In the genomic region with DNA sequence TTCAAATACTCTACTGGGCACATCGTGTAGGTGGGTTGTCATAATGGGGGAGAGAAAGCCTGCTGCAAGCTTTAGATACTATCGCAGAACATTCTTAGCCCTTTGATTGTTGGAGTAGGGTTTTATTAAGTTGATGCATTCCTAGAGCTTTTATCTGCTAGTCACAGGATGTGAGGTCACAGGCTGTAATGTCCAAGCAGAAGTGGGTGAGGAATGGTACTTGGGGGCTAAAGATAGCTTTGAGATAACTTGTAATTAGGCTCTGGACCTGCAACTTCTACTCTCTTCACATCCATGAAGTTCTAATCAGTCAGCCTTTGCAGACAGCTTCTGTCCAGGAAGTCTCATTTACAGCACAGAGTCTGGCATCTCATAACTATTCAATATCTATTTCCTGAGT, we compare ENCODE assay signal across 28 mouse cellular contexts. TPM values are rescaled to one million over a fixed set of nuclear protein-coding genes. Genes with fewer than 3 reads are reported as not detected.
DNase-seq lines count a peak whose midpoint lies in the region; ATAC-seq and TF ChIP-seq lines count a peak whose summit lies in the region.
"Had no signal": no experiment of that assay in that cellular context is flagged by ENCODE, and none has a peak within 500 bp of the region (broad histone marks: within the 10 kb centered on the region; RNA-seq: fewer than 3 reads in every experiment).

No protein-coding gene starts in this region.

- TF ChIP-seq POLR2A in MEL (IDR thresholded peaks at IDR 0.05; ENCODE audit: control insufficient read depth in 1 of 2, insufficient read depth in 1 of 2, low read depth in 1 of 2, low read length in 2 of 2, poor library complexity in 1 of 2), result no peak

- no peaks in the 10 kb centered on the region for H3K79me2 ChIP-seq in MEL (ENCODE audit: control insufficient read depth, insufficient read depth, low read length, poor library complexity)

- no peak overlapping the region for H3K9ac ChIP-seq in heart, embryonic 12.5 days
- no peak overlapping the region for H3K9ac ChIP-seq in MEL (ENCODE audit: control insufficient read depth, low read depth, low read length, poor library complexity, severe bottlenecking)
- H3K9ac ChIP-seq in heart, embryonic 16.5 days (ENCODE audit: low read length), result no peak overlapping the region
- H3K9ac ChIP-seq: forebrain, embryonic 13.5 days; hindbrain, embryonic 13.5 days; intestine, embryonic 15.5 days; kidney, embryonic 15.5 days had no signal

- ATAC-seq in heart, embryonic 12.5 days (ENCODE audit: insufficient number of reproducible peaks, low FRiP score), result no peak
- ATAC-seq in heart, embryonic 16.5 days (replicated peaks; ENCODE audit: extremely low read depth, insufficient read depth, low FRiP score), result peak; percentile 77
- ATAC-seq: activated CD4-positive, CD25-positive, alpha-beta regulatory T cell, adult 4 months; forebrain, embryonic 13.5 days; forebrain, embryonic 16.5 days; hindbrain, embryonic 16.5 days; intestine, embryonic 15.5 days had no signal

- no peaks in the 10 kb centered on the region for H3K27me3 ChIP-seq in heart, embryonic 12.5 days (replicated peaks)
- no peaks in the 10 kb centered on the region for H3K27me3 ChIP-seq in MEL (ENCODE audit: control insufficient read depth in 1 of 2, insufficient read depth in 2 of 2, low read length in 2 of 2)
- H3K27me3 ChIP-seq in heart, embryonic 16.5 days (ENCODE audit: control insufficient read depth, insufficient read depth, low read length), result no peaks in the 10 kb centered on the region
- H3K27me3 ChIP-seq: CH12.LX; forebrain, embryonic 13.5 days; hindbrain, embryonic 13.5 days; intestine, embryonic 15.5 days; kidney, embryonic 15.5 days had no signal

- no peak for TF ChIP-seq EP300 in MEL (IDR thresholded peaks at IDR 0.05; ENCODE audit: low read depth in 1 of 2, low read length in 2 of 2)

- peaks cover 21% of the 10 kb centered on the region for H3K4me1 ChIP-seq in heart, embryonic 12.5 days (replicated peaks)
- H3K4me1 ChIP-seq in MEL (ENCODE audit: control insufficient read depth in 1 of 2, insufficient read depth in 2 of 2, low read length in 2 of 2), result peaks cover 0 to 4% of the 10 kb centered on the region in 2 experiments; a peak in 1 of 4 replicates
- peaks cover 12% of the 10 kb centered on the region for H3K4me1 ChIP-seq in heart, embryonic 16.5 days (ENCODE audit: control insufficient read depth, insufficient read depth, low read length)
- H3K4me1 ChIP-seq: forebrain, embryonic 10.5 days; forebrain, embryonic 13.5 days; hindbrain, embryonic 10.5 days; hindbrain, embryonic 13.5 days; intestine, embryonic 15.5 days; kidney, embryonic 15.5 days had no signal

- no peak overlapping the region for H3K4me3 ChIP-seq in heart, embryonic 12.5 days
- H3K4me3 ChIP-seq in MEL (ENCODE audit: control insufficient read depth in 1 of 2, insufficient read depth in 1 of 2, low read depth in 2 of 2, low read length in 2 of 2), result no peak overlapping the region
- no peak overlapping the region for H3K4me3 ChIP-seq in heart, embryonic 16.5 days (ENCODE audit: low read length)
- H3K4me3 ChIP-seq: forebrain, embryonic 10.5 days; forebrain, embryonic 13.5 days; hindbrain, embryonic 10.5 days; hindbrain, embryonic 13.5 days; intestine, embryonic 15.5 days; kidney, embryonic 15.5 days had no signal

- TF ChIP-seq RAD21 in MEL (IDR thresholded peaks at IDR 0.05; ENCODE audit: low read depth, low read length), result no peak

- no peaks in the 10 kb centered on the region for H3K36me3 ChIP-seq in heart, embryonic 12.5 days
- H3K36me3 ChIP-seq in MEL (ENCODE audit: control insufficient read depth in 1 of 2, insufficient read depth in 2 of 2, low read length in 2 of 2), result no peaks in the 10 kb centered on the region; a peak in 1 of 4 replicates
- H3K36me3 ChIP-seq in heart, embryonic 16.5 days (ENCODE audit: control insufficient read depth, insufficient read depth), result no peaks in the 10 kb centered on the region
- H3K36me3 ChIP-seq: forebrain, embryonic 10.5 days; hindbrain, embryonic 10.5 days; hindbrain, embryonic 13.5 days; intestine, embryonic 15.5 days; kidney, embryonic 15.5 days had no signal

- DNase-seq in heart, adult 8-10 months (ENCODE audit: low spot score), result peak; percentile 28
- DNase-seq in heart, postnatal 25 days (ENCODE audit: low spot score), result no peak
- DNase-seq in heart, postnatal 14 days, result no peak
- no peak for DNase-seq in MEL (ENCODE audit: low read depth, low spot score)
- no peak for DNase-seq in adrenal gland, adult 18-20 months (ENCODE audit: low spot score in 2 of 2)
- DNase-seq: adrenal gland, postnatal 10 days; adrenal gland, postnatal 36 days; B cell, adult 2 months; cerebellum, adult 18-20 months; cerebellum, adult 9-10 months; cerebellum, postnatal 14 days; gastrocnemius, postnatal 10 days; gastrocnemius, postnatal 36 days; kidney, adult 11 months; kidney, adult 8-10 months had no signal

- intact Hi-C loops in heart, postnatal 25 days (cut with DNase I), result no loop called here
- intact Hi-C loops in heart, postnatal 14 days (cut with DNase I), result no loop called here

- H3K27ac ChIP-seq in heart, embryonic 12.5 days (ENCODE audit: poor library complexity, severe bottlenecking), result peak overlapping the region; percentile 64
- H3K27ac ChIP-seq in MEL (ENCODE audit: control insufficient read depth, low read depth, low read length), result no peak overlapping the region
- peak overlapping the region; percentile 40 for H3K27ac ChIP-seq in heart, embryonic 16.5 days (ENCODE audit: low read length)
- H3K27ac ChIP-seq: forebrain, embryonic 10.5 days; forebrain, embryonic 13.5 days; hindbrain, embryonic 10.5 days; hindbrain, embryonic 13.5 days; intestine, embryonic 15.5 days; kidney, embryonic 15.5 days had no signal

- WGBS in heart, embryonic 12.5 days, result 21% methylated on average over 2 of the region's 2 CpGs
- WGBS in heart, embryonic 16.5 days, result 19% methylated on average over 2 of the region's 2 CpGs

- 0 out of 2 replicates have a peak overlapping the region, but pooled peaks have one; percentile 13 for H3K4me2 ChIP-seq in heart, embryonic 12.5 days
- peak overlapping the region; percentile 7; the same call in 1 of the 2 replicates for H3K4me2 ChIP-seq in heart, embryonic 16.5 days (ENCODE audit: low read depth, low read length)
- H3K4me2 ChIP-seq: forebrain, embryonic 13.5 days; hindbrain, embryonic 13.5 days; intestine, embryonic 15.5 days; kidney, embryonic 15.5 days had no signal

- no peak for TF ChIP-seq CTCF in MEL (IDR thresholded peaks at IDR 0.05 in 2 of 3, conservative IDR thresholded peaks at IDR 0.05 in 1 of 3; ENCODE audit: control insufficient read depth in 1 of 3, insufficient read depth in 1 of 3, low read depth in 2 of 3, low read length in 3 of 3, poor library complexity in 1 of 3, severe bottlenecking in 1 of 3)

- H3K9me3 ChIP-seq in heart, embryonic 12.5 days (replicated peaks), result no peaks in the 10 kb centered on the region
- H3K9me3 ChIP-seq in MEL (replicated peaks; ENCODE audit: insufficient read depth, low read length), result no peaks in the 10 kb centered on the region
- no peaks in the 10 kb centered on the region for H3K9me3 ChIP-seq in heart, embryonic 16.5 days (replicated peaks; ENCODE audit: control insufficient read depth, low read length)
- H3K9me3 ChIP-seq: forebrain, embryonic 10.5 days; forebrain, embryonic 13.5 days; G1E; hindbrain, embryonic 10.5 days; hindbrain, embryonic 13.5 days; intestine, embryonic 15.5 days; kidney, embryonic 15.5 days had no signal

TF ChIP-seq in MEL, 35 proteins besides CTCF, POLR2A, EP300 and RAD21:
- TF ChIP-seq ELF1 (IDR thresholded peaks at IDR 0.05; ENCODE audit: low read depth, low read length), result no peak
- no peak for TF ChIP-seq UBTF (IDR thresholded peaks at IDR 0.05; ENCODE audit: borderline replicate concordance, insufficient read depth, low read depth, low read length)
- TF ChIP-seq POLR2AphosphoS5 (IDR thresholded peaks at IDR 0.05; ENCODE audit: borderline replicate concordance, low read depth, low read length), result no peak
- no peak for TF ChIP-seq SIN3A (IDR thresholded peaks at IDR 0.05; ENCODE audit: low read length)
- TF ChIP-seq GATA1 (IDR thresholded peaks at IDR 0.05; ENCODE audit: low read depth, low read length), result 0 out of 2 replicates have a peak, but pooled peaks have one; percentile 38
TF ChIP-seq in MEL: peak in this region for 1.

RNA-seq across cellular contexts. Expression of a gene that starts 9.8 kb away (rescaled TPM):
- total RNA-seq in heart, adult 8-10 months (2022), result 10 to 100 TPM; 22.3 to 30.7 (median 25.0) TPM
- 10 to 100 TPM; 24.9 to 30.8 TPM for total RNA-seq in heart, postnatal 25 days (2021)
- polyA plus RNA-seq in heart, embryonic 12.5 days (2016; fragmentation: Nextera tagmentation; extraction: Ambion mirVana), result 46.7 and 50.4 TPM in 2 replicates
- total RNA-seq in heart, postnatal 14 days (2021), result 10 to 100 TPM; 40.6 to 43.6 TPM
- total RNA-seq in MEL (2012; rRNA removed), result 22.3 and 27.4 TPM in 2 replicates
- 10 to 100 TPM in 1 of 2 experiments, not detected in 1; 23.1 TPM for polyA plus RNA-seq in MEL (2012; ENCODE audit: insufficient read depth in 1 of 2, insufficient read length in 2 of 2, low read depth in 1 of 2, low replicate concordance in 2 of 2, missing spikeins in 1 of 2)
- 42.0 and 45.2 TPM in 2 replicates for polyA plus RNA-seq in heart, embryonic 16.5 days (2015; fragmentation: Nextera tagmentation; extraction: Ambion mirVana)
- 10 to 100 TPM; 33.1 to 34.3 TPM for total RNA-seq in adrenal gland, adult 18-20 months (2021)

RNA-seq across cellular contexts. Expression of a gene that starts 47.2 kb away (rescaled TPM):
- total RNA-seq in heart, adult 8-10 months (2022), result 10 to 100 TPM; 47.5 to 59.2 (median 53.3) TPM
- 10 to 100 TPM; 45.3 to 53.2 TPM for total RNA-seq in heart, postnatal 25 days (2021)
- polyA plus RNA-seq in heart, embryonic 12.5 days (2016; fragmentation: Nextera tagmentation; extraction: Ambion mirVana), result 33.5 and 35.0 TPM in 2 replicates
- total RNA-seq in heart, postnatal 14 days (2021), result 10 to 100 TPM; 45.3 to 49.5 TPM
- total RNA-seq in MEL (2012; rRNA removed), result 16.6 and 17.5 TPM in 2 replicates
- polyA plus RNA-seq in MEL (2012; ENCODE audit: insufficient read depth in 1 of 2, insufficient read length in 2 of 2, low read depth in 1 of 2, low replicate concordance in 2 of 2, missing spikeins in 1 of 2), result 10 to 100 TPM in 1 of 2 experiments, not detected in 1; 12.1 TPM
- 41.5 and 43.6 TPM in 2 replicates for polyA plus RNA-seq in heart, embryonic 16.5 days (2015; fragmentation: Nextera tagmentation; extraction: Ambion mirVana)
- 10 to 100 TPM; 80.9 to 81.2 TPM for total RNA-seq in adrenal gland, adult 18-20 months (2021)
